Mouse (Mus musculus) cerebellum, adult 9-10 months (tissue): ENCODE results near the gene Ltv1.

Experiments used
- DNase-seq: peaks from one replicate; pipeline ENCODE4 v3.0.0; 2022

Gene Ltv1

GRCm38 (mm10) chr10:13192731-13193351, at the start of gene Ltv1:
Gene Ltv1 (minus strand): TSS chr10:13193168.
- peak; percentile 95 for DNase-seq

- no peak for DNase-seq
Observed at GRCm38 (mm10) chr10:13240431-13240830, 47.5 kb upstream of the Ltv1 start.

DNA sequence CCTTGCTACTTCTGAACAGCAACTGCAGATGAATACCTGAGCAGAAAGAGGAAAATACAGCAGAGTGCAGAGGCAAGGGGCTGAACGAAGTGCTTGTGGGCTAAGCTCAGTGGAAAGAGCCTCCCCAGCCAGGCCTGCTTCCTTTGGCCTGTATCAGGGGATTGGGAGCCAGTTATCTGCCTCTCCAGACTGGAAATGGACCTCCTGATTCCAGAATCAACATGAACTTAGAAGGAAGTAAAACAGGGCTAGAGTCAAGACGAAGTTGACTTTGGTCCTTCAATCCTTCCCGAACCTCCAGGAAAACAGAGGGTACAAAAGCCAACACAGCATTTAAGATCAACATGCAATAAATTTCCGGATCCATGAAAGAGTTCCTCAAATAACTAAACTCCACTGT, 45.2 kb upstream of the Ltv1 start:
- DNase-seq, result no peak

GRCm38 (mm10) chr10:13236866-13237265, 43.9 kb upstream of the Ltv1 start:
- no peak for DNase-seq

DNA sequence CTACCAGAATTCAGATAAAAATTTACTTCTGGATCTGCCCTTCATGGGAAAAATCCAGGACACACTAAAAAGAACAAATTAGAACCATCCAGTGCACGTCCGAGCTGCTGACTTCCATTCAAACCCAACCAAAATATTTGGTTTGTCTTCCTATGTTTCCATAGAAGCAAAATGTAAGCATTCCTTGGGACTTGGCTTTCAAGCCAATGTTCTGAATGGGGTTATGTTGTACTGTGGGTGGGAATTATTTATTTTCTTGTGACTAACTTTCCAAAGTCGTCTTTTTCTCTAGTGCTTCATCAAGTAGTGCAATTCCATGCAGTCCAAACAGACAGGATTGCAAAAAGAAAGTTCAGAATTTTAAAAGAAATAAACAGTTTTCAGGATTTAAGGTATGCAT, 41.5 kb upstream of the Ltv1 start:
- no peak for DNase-seq

DNA sequence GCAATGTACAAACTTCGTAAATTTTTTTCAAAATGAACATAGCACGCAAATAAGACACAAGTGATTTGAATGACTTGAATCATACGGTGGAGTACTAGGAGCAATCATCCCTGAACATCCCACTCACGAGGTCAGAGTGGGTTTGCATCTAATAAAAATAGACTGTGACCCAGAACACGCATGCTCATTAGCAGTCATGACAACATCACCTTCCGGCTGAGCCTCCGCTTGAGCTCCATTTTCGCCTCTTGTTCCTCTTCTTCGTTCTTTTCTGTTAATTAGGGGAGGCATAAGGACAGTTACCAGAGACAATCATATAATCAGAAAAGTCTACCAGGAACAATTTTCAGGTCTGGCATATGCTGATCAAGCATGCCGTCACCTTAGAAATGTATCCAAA, 41.0 kb upstream of the Ltv1 start:
- DNase-seq, result no peak

DNA sequence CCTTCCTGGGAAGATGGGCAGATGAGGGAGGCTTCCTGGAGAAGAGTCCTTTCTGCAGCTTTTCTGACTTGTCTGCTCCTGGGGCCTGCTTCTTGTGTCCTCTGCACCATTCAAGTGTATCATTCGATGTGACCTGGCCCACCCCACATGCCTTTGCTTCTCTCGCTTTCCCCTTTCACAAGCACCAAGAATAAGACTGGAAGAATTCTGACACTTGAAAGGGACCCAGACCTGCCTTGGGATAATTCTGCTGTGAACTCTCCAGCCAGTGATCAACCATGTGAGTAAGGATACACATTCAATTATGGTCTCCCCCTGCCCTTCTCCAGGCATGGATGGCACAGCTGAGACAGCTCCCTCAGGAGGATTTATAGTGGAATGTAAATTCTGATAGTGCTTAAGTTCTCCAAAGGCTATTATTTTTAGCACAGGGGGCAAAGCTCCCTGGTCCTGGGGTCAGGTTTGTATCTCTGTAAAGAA, 40.2 kb upstream of the Ltv1 start:
- no peak for DNase-seq

- peak; percentile 11 for DNase-seq
Observed at GRCm38 (mm10) chr10:13232443-13233142, 39.6 kb upstream of the Ltv1 start.

DNA sequence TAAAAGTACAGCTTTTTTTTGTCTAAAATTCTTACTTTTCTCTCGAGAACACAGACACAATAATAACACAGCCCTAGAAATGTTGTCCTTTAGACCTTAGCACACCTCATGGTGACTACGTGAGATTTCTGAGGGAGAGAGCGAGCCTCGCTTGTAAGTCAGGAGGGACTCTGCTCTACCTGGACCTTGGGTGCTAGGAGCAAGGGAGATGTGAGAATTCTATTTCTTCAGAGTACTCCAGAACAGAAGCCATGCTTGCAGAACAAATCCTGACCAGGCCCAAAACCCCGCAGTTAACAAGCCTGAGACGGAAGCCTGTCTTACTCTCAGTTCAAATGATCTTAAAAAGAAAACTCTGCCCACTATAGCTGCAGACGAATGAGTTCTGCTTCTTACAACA, 37.7 kb upstream of the Ltv1 start:
- no peak for DNase-seq

DNA sequence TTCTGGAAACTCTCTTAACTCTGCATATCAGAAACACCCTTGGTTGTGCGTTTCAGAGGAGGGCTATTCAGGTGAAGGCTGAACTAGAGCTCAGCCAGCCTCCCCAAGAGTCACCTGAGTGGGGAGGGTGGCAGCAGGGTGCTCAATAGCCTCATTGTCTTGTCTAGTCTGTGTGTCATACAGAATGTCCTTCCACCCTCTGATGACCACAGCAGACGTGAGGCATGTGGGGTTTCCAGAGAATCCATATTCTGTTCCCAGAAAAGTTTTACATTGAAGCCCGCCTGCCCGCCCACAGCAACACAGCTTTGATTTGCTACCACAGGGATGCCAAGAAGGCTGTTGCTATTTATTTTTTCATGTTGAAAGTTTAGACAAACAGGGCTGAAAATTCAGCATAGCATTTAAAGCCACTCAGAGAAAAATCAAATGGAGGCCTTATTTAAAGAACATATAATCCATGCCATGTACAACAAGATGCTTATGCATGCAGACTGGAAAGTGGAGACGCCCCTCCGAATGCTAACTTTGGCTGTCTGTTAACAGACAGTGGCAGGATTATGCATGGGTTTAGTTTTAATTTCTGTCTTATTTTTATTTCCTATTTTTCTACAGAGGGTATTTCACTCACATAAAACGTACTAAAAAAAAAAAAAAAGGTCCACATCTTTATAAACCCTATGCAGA, 32.6 kb upstream of the Ltv1 start:
- no peak for DNase-seq

GRCm38 (mm10) chr10:13222135-13222534, 29.2 kb upstream of the Ltv1 start:
- no peak for DNase-seq

DNA sequence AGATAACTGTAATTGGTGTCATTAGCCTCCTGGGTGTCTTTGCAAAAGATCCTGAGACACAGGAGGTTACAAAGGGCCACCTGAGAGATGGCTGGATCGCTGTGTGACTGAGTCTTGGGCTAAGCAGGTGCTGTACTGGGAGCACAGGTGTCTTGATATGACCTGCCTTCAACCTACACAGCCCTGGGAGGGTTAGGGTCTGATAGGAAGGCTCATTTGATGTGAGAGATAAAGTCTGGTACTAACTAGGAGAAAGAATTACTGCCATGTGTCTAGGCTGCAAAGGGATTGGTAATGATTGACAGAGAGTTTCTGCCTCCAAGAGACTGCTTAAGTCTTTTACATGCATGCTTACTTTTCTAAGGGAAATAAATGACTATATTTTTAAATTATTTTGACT, 27.1 kb upstream of the Ltv1 start:
- DNase-seq, result no peak

- DNase-seq, result no peak
Observed at GRCm38 (mm10) chr10:13213956-13214355, 21.0 kb upstream of the Ltv1 start.

GRCm38 (mm10) chr10:13212829-13213228, 19.9 kb upstream of the Ltv1 start:
- no peak for DNase-seq

DNA sequence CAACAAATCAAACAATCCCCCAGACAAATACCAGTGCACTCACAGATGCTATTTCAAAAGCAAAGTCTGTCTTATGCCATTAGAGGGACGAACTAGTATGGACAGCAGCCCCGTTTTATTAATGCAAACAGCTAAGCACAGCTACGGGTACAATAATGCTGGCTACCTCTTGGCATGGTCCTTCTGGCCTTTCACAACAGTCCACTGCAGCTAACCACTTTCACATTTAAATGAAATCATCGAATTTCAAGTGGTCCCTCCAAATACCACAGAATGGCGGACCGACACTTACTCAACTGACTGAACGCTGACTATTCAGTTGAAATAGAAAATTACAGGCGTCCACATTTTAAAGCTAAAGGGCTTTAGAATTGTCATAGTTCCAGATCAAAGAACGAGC, 19.4 kb upstream of the Ltv1 start:
- DNase-seq, result no peak

DNA sequence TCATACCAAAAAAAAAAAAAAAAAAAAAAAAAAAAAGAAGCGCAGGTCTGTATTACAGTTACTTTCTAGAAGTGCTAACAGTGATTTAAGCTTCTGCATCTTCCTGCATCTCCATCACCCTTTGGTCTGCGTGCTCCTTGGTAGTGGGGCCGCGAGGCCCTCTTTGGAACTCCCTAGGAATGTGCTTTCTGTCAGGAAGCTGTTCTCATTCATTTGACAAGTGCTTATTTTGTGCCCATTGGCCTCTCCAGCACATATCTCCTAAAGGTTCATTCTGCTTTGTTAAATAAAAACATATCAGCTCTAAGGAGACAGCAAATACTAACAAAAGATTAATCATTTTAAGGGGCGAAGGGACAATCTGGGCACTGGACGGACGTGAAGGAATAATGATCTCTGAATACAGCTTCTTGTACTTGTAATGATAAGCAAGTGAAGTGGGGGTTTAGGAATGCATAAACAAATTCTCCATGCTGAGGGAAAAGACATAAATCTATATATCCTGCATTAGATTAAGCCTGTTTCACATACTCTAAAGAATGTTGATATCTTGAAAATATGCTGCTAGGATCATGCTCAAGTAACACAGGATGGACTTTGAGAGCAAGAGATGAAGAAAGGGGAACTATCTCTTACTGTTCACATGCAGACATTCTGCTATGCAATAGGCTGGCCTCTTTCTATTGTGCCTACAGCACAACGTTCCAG, 17.1 kb upstream of the Ltv1 start:
- no peak for DNase-seq

DNA sequence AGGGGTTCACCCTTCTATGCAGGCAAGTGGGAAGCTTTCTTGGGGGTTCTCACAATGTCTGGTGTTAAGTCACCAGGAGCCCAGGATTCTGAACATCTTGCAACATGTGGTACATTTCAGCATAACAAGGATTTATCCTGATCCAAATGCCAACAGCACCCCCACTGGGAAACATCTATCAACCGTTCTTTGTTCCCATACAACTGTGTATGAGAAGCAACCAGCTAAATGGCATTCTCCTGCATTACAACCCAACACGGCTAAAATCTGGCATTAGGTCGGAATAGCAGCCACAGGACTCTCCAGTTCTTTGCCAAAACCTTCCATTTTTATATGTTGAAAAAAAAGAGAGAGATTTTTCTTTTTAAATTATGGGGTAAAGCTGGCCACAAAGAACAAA, 16.5 kb upstream of the Ltv1 start:
- no peak for DNase-seq

- DNase-seq, result no peak
Observed at GRCm38 (mm10) chr10:13209061-13209460, 16.1 kb upstream of the Ltv1 start.

DNA sequence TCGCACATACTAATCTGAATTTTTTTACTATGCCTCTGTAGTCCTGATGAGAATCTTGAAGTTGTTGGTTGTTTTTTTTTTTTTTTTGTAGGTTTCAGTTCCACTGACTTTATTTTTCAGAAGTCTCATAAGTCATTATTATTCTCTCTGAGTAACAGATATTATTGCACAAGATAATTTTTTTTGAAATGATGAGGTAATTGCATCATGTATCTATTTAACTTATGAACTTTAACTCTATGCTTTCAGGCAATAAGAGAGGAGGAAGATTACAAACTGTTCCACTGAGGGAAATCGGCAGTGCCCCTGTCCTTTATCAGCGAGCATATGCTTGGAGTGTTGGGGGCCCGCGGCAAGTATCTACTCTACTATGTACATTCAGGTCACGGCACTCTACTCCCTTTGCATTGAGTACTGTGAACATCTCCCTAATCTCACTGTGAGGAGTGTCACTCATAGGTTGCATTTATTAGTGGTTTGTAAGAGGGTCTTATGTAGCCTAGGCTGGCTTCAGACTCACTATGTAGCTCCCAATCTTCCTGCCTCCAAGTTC, 8.8 kb upstream of the Ltv1 start:
- no peak for DNase-seq

- DNase-seq, result no peak
Observed at GRCm38 (mm10) chr10:13200862-13201261, 7.9 kb upstream of the Ltv1 start.

- no peak for DNase-seq
Observed at GRCm38 (mm10) chr10:13199234-13199633, 6.3 kb upstream of the Ltv1 start.

GRCm38 (mm10) chr10:13196872-13197507, 4.0 kb upstream of the Ltv1 start:
- DNase-seq, result no peak

DNA sequence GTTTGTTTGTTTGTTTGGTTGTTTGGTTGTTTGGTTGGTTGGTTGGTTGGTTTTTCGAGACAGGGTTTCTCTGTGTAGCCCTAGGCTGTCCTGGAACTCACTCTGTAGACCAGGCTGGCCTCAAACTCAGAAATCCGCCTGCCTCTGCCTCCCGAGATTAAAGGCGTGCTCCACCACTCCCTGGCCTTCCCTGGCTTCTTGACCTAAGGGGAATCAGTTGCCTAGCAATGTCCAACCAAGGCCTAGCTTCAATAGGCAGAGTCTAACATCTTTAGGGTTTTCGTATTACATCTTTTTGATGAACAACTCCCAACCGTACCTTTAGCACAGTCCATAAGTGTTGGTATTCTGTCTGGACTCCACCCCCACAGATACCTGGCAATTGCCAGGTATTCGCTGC, 528 bp upstream of the Ltv1 start:
- peak; percentile 22 for DNase-seq
